8 mouse cellular contexts compared by ENCODE assay signal in the genomic region with DNA sequence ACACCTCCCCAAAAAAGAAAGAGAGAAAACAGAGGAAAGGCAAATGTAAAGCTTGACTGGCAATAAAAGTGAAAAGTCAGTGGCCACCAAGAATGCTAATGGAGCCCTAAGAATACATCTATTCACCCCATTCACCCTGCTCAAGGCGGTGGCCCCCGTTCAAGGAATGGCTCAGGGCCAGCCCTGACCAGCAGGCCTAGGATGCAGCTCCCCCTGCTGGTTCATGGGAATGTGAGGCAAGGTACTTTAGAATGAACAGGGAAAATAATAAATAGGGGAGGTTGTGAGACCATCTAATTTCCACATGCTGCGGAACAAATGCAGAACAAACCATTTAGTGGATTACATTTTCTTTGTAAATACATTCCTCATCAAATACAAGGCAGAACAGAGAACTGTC. TPM values are rescaled to one million over a fixed set of nuclear protein-coding genes. Genes with fewer than 3 reads are reported as not detected.
DNase-seq lines count a peak whose midpoint lies in the region; ATAC-seq and TF ChIP-seq lines count a peak whose summit lies in the region.
"Had no signal": no experiment of that assay in that cellular context is flagged by ENCODE, and none has a peak within 500 bp of the region (broad histone marks: within the 10 kb centered on the region; RNA-seq: fewer than 3 reads in every experiment).

No protein-coding gene starts in this region.

- H3K27me3 ChIP-seq in kidney, embryonic 15.5 days: no peaks in the 10 kb centered on the region
- no peaks in the 10 kb centered on the region for H3K27me3 ChIP-seq in lung, embryonic 14.5 days (ENCODE audit: insufficient read depth, low read length)
- H3K27me3 ChIP-seq: limb, embryonic 13.5 days had no signal

- peaks cover 22% of the 10 kb centered on the region; the same call in 1 of the 2 replicates for H3K4me1 ChIP-seq in kidney, embryonic 15.5 days
- no peaks in the 10 kb centered on the region for H3K4me1 ChIP-seq in lung, embryonic 14.5 days (ENCODE audit: insufficient read depth)

- TF ChIP-seq CTCF in lung, embryonic 14.5 days (IDR thresholded peaks at IDR 0.05; ENCODE audit: low read depth): peak; percentile 91

- H3K4me3 ChIP-seq in kidney, embryonic 15.5 days (replicated peaks): no peak overlapping the region
- H3K4me3 ChIP-seq in lung, embryonic 14.5 days (ENCODE audit: low read depth, low read length): no peak overlapping the region
- H3K4me3 ChIP-seq: limb, embryonic 13.5 days had no signal

- no peak overlapping the region for H3K4me2 ChIP-seq in kidney, embryonic 15.5 days
- no peak overlapping the region for H3K4me2 ChIP-seq in lung, embryonic 14.5 days
- H3K4me2 ChIP-seq: limb, embryonic 13.5 days had no signal

- no peak overlapping the region for H3K9ac ChIP-seq in kidney, embryonic 15.5 days
- H3K9ac ChIP-seq in lung, embryonic 14.5 days: no peak overlapping the region
- H3K9ac ChIP-seq: limb, embryonic 13.5 days had no signal

- WGBS in kidney, embryonic 15.5 days: 45% methylated on average over 3 of the region's 3 CpGs
- 31% methylated on average over 3 of the region's 3 CpGs for WGBS in lung, embryonic 14.5 days

- DNase-seq in 416B (ENCODE audit: low read depth): peak; percentile 52
- DNase-seq in CD4-positive helper T cell, adult 2 months (ENCODE audit: low read depth, low spot score): peak; percentile 26
- peak; percentile 63 to 77 for DNase-seq in cerebellum, adult 18-20 months
- peak; percentile 50 for DNase-seq in gastrocnemius, postnatal 25 days
- peak; percentile 83 for DNase-seq in lung, embryonic 14.5 days
- peak; percentile 64 to 67 for DNase-seq in right cerebral cortex, adult 2 months (ENCODE audit: low spot score in 2 of 2)

- peaks cover 98% of the 10 kb centered on the region for H3K36me3 ChIP-seq in kidney, embryonic 15.5 days
- peaks cover 92% of the 10 kb centered on the region for H3K36me3 ChIP-seq in lung, embryonic 14.5 days (ENCODE audit: insufficient read depth)

- peak; percentile 76; the same call in 1 of the 2 replicates for ATAC-seq in kidney, embryonic 15.5 days (replicated peaks; ENCODE audit: low FRiP score)
- no peak for ATAC-seq in lung, embryonic 14.5 days (ENCODE audit: insufficient read depth)

- H3K27ac ChIP-seq in kidney, embryonic 15.5 days: peak overlapping the region; percentile 74
- H3K27ac ChIP-seq in lung, embryonic 14.5 days (ENCODE audit: low read depth): peak overlapping the region; percentile 4; the same call in 1 of the 2 replicates
- H3K27ac ChIP-seq: limb, embryonic 13.5 days had no signal

- no peaks in the 10 kb centered on the region for H3K9me3 ChIP-seq in kidney, embryonic 15.5 days (replicated peaks)
- H3K9me3 ChIP-seq in lung, embryonic 14.5 days (ENCODE audit: low read depth, low read length): no peaks in the 10 kb centered on the region
- H3K9me3 ChIP-seq: limb, embryonic 13.5 days had no signal

RNA-seq across cellular contexts. Expression of a gene that starts 20.4 kb away (rescaled TPM):
- under 1 TPM; 0.40 to 0.46 TPM for total RNA-seq in gastrocnemius, postnatal 25 days (2021)
- 0.10 and 0.19 TPM in 2 replicates for polyA plus RNA-seq in kidney, embryonic 15.5 days (2015; fragmentation: Nextera tagmentation; extraction: Ambion mirVana)
- polyA plus RNA-seq in lung, embryonic 14.5 days (2014; fragmentation: Nextera tagmentation; extraction: Ambion mirVana): 0.14 and 0.22 TPM in 2 replicates

RNA-seq across cellular contexts. Expression of a gene that starts 43.1 kb away (rescaled TPM):
- total RNA-seq in gastrocnemius, postnatal 25 days (2021): 10 to 100 TPM; 12.6 to 13.4 TPM
- 11.9 and 14.9 TPM in 2 replicates for polyA plus RNA-seq in kidney, embryonic 15.5 days (2015; fragmentation: Nextera tagmentation; extraction: Ambion mirVana)
- 19.4 and 21.7 TPM in 2 replicates for polyA plus RNA-seq in lung, embryonic 14.5 days (2014; fragmentation: Nextera tagmentation; extraction: Ambion mirVana)

Comparison
In these comparisons a context has a peak if more than half of its experiments do, and no peak if none do; other contexts are left out.
1. DNase-seq: peak in every context shown above with its lines; median percentile 83 in lung, embryonic 14.5 days; 70 in cerebellum, adult 18-20 months; 66 in right cerebral cortex, adult 2 months; 52 in 416B; 50 in gastrocnemius, postnatal 25 days; 26 in CD4-positive helper T cell, adult 2 months.